Mouse (Mus musculus): ENCODE results near the gene Lyl1. TPM values are rescaled to one million over a fixed set of nuclear protein-coding genes. Genes with fewer than 3 reads are reported as not detected.
A peak's percentile ranks its signal among the peaks of the same experiment; 100 is the strongest.
"Not testable (repeated sequence)": the region's sequence is repeated elsewhere in the genome, so short reads cannot be mapped to it uniquely, and the experiment has no call there.

Lyl1 gene
- polyA plus RNA-seq, 1 experiment from 2014 or later, result 4.6 TPM

DNA sequence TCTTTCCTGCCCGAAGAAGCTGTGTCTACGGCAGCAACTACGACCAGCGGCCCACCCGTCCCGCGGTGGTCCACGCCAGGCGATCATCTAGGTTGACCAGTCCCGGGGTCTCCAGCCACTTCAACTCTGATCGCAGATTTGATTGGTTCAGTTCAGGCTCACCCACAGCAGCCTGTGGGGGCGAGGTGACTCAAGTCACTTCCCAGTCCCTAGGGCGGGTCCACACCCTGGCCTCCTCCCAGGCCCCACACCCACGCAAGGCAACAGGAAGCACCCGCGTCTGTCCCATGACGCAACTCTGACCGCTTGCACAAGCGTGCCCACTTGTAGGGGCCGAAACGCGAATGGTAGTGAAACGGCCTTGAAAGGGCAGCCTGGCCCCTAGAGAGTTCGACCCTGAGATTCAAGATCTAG, 39.8 kb upstream of the Lyl1 start:
- under 1% methylated on average over 24 of the region's 24 CpGs for WGBS
- H3K9me3 ChIP-seq (replicated peaks), result no peaks in the 10 kb centered on the region
- peaks cover 69% of the 10 kb centered on the region for H3K4me1 ChIP-seq
- peak; percentile 76 for DNase-seq (ENCODE audit: low spot score)
- H3K27ac ChIP-seq, result peak overlapping the region; percentile 98
- peaks cover 13% of the 10 kb centered on the region for H3K36me3 ChIP-seq
- H3K4me3 ChIP-seq, result peak overlapping the region; percentile 87
- H3K27me3 ChIP-seq (ENCODE audit: low read depth, poor library complexity, severe bottlenecking), result no peaks in the 10 kb centered on the region

DNA sequence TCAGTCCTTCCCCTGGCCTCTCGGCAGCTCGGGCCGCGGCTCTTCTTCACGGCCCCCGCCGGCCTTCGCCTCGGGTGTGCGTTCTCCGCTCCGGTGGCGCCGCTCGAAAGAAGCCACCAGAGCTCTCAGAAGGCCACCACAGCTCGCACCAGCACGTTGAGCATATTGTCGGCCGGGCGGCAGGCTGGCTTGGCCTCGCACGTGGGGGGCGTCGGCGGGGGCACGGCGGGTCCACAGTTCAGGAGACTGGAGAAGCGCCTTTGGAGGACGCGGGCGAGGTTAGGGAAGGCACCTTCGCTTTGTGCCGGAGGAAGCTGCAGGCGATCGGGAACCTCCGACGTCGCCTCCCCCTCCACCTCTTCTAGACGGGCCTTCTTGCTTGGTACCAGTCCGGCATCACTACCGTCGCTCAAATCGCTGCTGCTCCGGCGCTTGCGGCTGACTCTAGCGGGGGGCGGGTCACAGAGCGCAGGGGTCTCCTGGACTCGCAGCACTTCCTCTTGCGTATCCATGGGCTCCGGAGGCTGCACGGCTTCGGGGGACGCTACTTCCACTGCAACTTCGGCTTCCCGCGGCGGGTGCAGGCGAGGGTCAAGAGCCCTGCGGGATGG, 39.2 kb upstream of the Lyl1 start:
- WGBS, result under 1% methylated on average over 61 of the region's 61 CpGs
- H3K27me3 ChIP-seq (ENCODE audit: low read depth, poor library complexity, severe bottlenecking), result no peaks in the 10 kb centered on the region
- no peaks in the 10 kb centered on the region for H3K9me3 ChIP-seq (replicated peaks)
- H3K4me1 ChIP-seq, result peaks cover 66% of the 10 kb centered on the region
- peak overlapping the region; percentile 98 for H3K27ac ChIP-seq
- H3K4me3 ChIP-seq, result peak overlapping the region; percentile 87
- DNase-seq (ENCODE audit: low spot score), result no peak
- H3K36me3 ChIP-seq, result peaks cover 19% of the 10 kb centered on the region

DNA sequence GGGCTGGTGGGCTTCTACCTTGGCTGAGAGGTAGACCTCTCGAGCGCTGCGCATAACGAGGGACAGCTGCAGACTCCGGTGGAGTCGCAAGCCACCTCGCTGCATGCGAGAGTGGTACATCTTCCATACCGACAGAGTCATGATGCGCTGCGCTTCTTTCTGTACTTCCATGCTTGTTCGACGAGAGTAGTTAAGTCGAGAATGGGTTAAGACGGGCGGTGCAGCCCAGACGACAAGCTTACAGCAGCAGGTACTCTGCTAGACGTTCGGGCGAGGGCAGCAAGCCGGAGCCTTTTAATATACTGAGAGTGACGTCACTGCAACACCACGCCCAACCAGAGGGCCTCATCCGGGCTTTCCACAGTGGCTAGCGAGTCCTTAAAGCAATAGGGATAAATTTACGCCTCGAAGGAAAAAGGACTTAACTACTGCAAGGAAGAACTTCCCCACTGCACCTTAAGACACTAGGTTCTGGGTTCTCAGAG, 38.6 kb upstream of the Lyl1 start, which contains the start of gene Ier2:
Gene Ier2 (minus strand): TSS at position 272 of the 485 bp plus-strand sequence.
- H3K4me1 ChIP-seq, result peaks cover 60% of the 10 kb centered on the region
- peak within 1 kb of the TSS; percentile 98 for H3K27ac ChIP-seq
- no peaks in the 10 kb centered on the region for H3K9me3 ChIP-seq (replicated peaks)
- H3K36me3 ChIP-seq, result peaks cover 20% of the 10 kb centered on the region
- WGBS, result under 1% methylated on average over 27 of the region's 27 CpGs
- peak within 1 kb of the TSS; percentile 87 for H3K4me3 ChIP-seq
- peak; percentile 97 for DNase-seq (ENCODE audit: low spot score)
- no peaks in the 10 kb centered on the region for H3K27me3 ChIP-seq (ENCODE audit: low read depth, poor library complexity, severe bottlenecking)

DNA sequence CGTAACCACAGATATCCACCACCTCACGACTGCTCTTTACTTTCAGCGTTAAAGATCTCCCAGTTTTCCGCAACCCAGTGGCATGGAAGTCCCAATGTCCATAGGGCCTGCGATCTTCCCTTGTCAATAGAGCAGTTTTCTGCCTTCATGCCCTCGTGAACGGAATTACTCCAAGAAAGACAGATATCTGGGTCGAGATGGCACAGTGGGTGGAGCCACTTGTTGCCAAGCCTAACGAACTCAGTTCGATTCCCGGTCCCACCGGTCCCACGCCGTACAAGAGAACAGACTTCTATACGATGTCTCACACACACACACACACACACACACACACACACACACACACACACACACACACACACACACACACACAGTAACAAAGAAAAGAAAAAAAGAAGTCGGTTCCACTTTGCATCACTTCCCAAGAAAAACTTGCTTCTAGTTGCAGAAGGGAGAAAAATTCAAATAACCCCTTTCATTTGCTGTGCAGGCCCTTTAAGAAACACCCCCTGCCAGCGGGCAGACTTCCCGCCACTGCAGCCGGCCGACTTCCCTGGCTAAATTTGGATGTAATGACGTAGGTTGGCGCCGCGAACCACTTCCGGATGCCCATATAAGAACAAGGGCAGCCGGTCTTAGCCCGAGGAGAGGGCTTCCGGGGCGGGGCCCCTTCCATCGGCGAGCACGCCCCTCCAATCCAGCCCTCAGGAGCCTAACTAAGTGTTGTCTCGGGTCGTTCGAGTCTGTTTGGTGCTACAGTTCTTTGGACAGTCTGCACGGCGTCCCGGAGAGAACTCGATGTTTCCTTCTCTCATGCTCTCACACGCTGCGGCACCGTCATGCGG, 37.6 kb upstream of the Lyl1 start:
- 3% methylated on average over 43 of the region's 43 CpGs for WGBS
- Histone ChIP-seq H3K27me3 (ENCODE audit: low read depth, poor library complexity, severe bottlenecking) (no peaks in the 10 kb centered on the region), H3K4me1 (peaks cover 49% of the 10 kb centered on the region), H3K27ac (peak overlapping the region; percentile 98), H3K9me3 (replicated peaks) (no peaks in the 10 kb centered on the region), H3K36me3 (peaks cover 31% of the 10 kb centered on the region), H3K4me3 (peak overlapping the region; percentile 87)
- DNase-seq (ENCODE audit: low spot score), result peak; percentile 97

DNA sequence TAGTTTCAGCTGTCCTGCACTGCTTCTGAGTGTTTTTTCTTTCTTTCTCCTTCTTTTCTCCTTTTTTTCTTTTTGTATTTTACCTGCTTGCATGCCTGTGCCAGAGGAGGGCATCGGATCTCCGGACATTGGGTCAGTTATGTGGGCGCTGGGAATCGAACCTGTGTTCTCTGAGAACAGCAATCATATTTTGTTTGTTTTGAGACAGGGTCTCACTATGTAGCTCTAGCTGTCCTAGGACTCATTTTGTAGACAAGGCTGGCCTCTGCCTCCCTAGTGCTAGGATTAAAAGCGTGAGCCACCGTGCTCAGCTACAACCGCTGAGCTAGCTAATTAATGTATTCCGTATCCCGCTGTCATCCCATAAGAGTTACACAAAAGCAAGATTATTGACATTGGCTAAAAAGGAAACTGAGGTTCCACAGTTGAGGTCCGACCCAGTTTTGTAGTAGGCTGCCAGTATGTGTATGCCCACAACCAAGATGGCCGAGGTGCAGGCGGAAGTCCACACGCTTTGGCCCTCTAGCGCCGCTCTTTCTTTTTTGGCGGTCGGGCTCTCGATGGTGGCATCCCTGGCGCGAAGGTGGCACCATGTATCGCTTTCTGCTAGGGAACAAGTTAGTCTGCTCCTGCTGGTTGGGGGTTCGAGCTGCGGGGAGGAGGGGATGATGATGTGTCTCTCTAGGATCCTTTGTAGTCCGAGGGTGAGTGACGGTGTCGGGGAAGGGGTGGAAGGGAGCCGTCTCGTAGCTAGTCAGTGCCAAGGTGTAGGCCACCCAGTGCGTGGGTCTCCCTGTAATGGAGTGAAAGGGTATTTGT, 36.5 kb upstream of the Lyl1 start:
- H3K36me3 ChIP-seq, result peaks cover 39% of the 10 kb centered on the region
- no peaks in the 10 kb centered on the region for H3K9me3 ChIP-seq (replicated peaks)
- peak; percentile 84 for DNase-seq (ENCODE audit: low spot score)
- peaks cover 39% of the 10 kb centered on the region for H3K4me1 ChIP-seq
- WGBS, result under 1% methylated on average over 29 of the region's 29 CpGs
- no peaks in the 10 kb centered on the region for H3K27me3 ChIP-seq (ENCODE audit: low read depth, poor library complexity, severe bottlenecking)
- H3K4me3 ChIP-seq, result peak overlapping the region; percentile 87
- H3K27ac ChIP-seq, result peak overlapping the region; percentile 98

DNA sequence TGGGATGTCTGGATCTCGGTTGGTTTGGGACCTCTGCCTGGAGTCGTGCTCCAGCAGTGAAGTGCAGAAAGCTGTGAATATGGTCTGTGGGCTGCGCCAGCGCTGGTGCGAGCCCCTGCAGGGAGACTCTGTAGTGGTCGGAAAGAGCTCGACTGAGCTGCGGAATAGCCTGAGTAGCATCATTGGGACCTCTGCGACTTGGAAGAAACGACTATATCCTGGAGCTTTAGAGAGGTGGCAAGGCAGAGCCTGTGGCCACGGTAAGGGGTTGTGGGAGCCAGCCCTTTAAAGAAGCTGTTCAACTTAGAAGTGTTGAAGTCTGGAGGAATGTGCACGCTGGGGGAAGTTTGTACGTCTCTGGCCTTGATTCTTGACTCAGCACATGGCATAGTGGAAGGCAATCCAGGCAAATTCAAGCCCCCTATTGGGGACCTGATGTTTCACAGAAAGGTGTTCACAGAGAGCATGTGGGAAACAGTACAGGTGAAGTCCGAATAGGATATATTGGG, 35.8 kb upstream of the Lyl1 start:
- Histone ChIP-seq H3K36me3 (peaks cover 45% of the 10 kb centered on the region), H3K9me3 (replicated peaks) (no peaks in the 10 kb centered on the region), H3K27ac (peak overlapping the region; percentile 98), H3K27me3 (ENCODE audit: low read depth, poor library complexity, severe bottlenecking) (no peaks in the 10 kb centered on the region), H3K4me3 (peak overlapping the region; percentile 87), H3K4me1 (peaks cover 32% of the 10 kb centered on the region)
- 3% methylated on average over 14 of the region's 14 CpGs for WGBS
- no peak for DNase-seq (ENCODE audit: low spot score)

DNA sequence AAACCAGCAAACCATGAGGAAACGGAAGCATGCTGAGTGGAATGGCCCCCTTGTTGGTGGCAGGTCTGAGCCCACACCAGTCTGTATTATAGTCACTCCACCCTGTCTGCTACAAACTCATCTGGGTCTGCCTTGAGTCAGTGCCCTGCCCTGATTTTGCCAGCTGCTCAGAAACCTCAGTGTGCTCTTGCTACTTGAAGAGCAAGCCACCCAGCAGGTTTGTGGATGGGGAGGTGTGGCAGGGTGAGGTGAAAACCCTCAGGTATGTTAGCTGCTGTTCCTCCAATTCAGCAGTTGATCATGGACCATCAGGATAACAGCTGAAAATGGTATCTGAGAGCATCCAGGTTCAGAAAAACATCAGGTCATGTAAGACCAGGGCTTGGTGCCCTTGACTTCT, 33.2 kb upstream of the Lyl1 start:
- Histone ChIP-seq H3K9me3 (replicated peaks) (no peaks in the 10 kb centered on the region), H3K4me3 (no peak overlapping the region), H3K27me3 (ENCODE audit: low read depth, poor library complexity, severe bottlenecking) (no peaks in the 10 kb centered on the region), H3K36me3 (peaks cover 66% of the 10 kb centered on the region), H3K4me1 (peaks cover 28% of the 10 kb centered on the region), H3K27ac (no peak overlapping the region)
- no peak for DNase-seq (ENCODE audit: low spot score)
- WGBS, result 83% methylated on average over 1 of the region's 1 CpGs

DNA sequence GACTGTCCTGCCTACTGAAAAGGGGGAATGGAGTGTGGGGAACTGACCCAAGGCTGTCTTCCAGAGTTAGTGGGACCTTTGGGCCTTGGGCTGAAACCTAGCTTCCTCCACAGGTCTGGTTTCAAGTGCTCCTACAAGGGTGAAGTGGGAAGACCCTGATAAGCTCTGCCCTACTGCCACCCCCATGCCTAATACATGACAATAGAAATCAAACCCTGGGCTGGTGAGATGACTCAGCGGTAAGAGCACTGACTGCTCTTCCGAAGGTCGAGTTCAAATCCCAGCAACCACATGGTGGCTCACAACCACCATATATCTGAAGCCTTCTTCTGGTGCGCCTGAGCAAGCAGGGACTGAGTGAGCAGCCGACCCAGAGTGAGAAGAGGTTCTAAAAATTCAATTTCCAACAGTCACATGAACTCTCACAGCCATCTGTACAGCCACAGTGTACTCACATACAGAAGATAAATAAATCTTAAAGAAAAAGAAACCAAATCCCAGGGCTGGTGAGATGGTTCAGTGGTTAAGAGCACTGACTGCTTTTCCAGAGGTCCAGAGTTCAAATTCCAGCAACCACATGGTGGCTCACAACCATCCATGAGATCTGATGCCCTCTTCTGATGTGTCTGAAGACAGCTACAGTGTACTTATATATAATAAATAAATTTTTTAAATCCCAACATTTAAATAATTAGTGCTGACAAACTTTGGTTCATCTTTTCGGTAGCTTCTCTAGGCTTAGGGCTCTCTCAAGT, 32.3 kb upstream of the Lyl1 start:
- Histone ChIP-seq H3K27ac (no peak overlapping the region), H3K9me3 (replicated peaks) (no peaks in the 10 kb centered on the region), H3K4me3 (no peak overlapping the region), H3K36me3 (peaks cover 75% of the 10 kb centered on the region), H3K27me3 (ENCODE audit: low read depth, poor library complexity, severe bottlenecking) (no peaks in the 10 kb centered on the region), H3K4me1 (peaks cover 21% of the 10 kb centered on the region)
- DNase-seq (ENCODE audit: low spot score), result no peak
- 83% methylated on average over 6 of the region's 6 CpGs for WGBS

DNA sequence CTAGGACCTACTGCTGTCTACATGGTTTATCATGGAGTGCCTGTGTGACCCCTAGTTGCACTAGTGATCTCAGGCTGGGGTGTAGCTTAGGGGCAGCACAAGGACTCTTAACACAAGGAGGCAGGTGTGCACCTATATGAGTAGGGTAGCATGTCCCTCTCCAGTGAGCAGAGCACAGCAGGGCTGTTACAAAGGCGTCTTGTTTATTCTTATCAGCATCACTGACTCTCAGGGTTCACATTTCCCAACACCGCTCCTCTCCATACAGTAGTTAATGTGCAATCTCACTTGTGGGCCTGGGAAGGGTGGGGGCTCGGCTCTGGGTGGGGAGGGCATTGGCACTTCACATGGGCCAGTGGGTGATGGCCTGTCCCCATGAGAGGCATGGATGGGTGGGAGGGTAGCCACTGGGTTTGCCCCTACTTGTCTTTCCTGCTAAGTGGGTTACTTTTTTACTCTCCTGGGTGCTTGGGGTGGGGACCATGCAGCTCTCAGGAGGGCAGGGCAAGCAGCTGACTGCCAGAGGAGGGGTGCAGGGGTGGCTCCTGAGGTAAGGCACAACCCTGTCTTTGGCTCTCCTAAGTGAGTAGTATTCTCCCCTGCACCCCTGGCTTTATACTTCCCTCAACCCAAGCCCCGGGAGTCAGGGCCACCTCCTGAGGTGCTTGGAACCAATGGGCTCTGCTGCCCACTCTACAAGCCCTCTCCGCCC, 30.8 kb upstream of the Lyl1 start:
- peak; percentile 29 for DNase-seq (ENCODE audit: low spot score)
- not testable (repeated sequence) for H3K4me3 ChIP-seq; H3K27me3 ChIP-seq (ENCODE audit: low read depth, poor library complexity, severe bottlenecking); H3K27ac ChIP-seq; H3K9me3 ChIP-seq (replicated peaks)
- 91% methylated on average over 5 of the region's 5 CpGs for WGBS
- H3K36me3 ChIP-seq, result peaks cover 90% of the 10 kb centered on the region
- peaks cover 12% of the 10 kb centered on the region for H3K4me1 ChIP-seq

DNA sequence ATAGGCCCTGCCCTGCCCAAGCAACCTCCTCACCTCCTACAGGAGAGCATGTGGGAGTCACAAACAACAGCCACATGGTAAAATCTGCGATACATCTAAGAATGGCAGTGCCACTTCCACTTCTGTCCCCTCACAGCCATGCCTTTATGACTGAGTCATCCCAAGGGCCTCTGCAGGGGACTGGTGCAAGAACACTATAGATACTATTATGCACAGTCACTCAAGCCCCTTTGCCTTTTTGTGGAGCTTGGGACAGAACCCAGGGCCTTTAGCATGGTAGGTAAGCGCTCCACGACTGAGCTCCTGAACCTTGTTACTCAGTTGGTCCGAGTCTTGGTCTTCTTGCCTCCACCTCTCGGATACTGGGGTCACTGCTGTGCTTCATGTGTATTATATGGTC, 24.0 kb upstream of the Lyl1 start:
- peaks cover 97% of the 10 kb centered on the region for H3K36me3 ChIP-seq
- WGBS, result 90% methylated on average over 5 of the region's 5 CpGs
- H3K4me1 ChIP-seq, result no peaks in the 10 kb centered on the region
- no peaks in the 10 kb centered on the region for H3K27me3 ChIP-seq (ENCODE audit: low read depth, poor library complexity, severe bottlenecking)
- no peak for DNase-seq (ENCODE audit: low spot score)
- H3K9me3 ChIP-seq (replicated peaks), result no peaks in the 10 kb centered on the region
- H3K27ac ChIP-seq, result no peak overlapping the region
- no peak overlapping the region for H3K4me3 ChIP-seq

DNA sequence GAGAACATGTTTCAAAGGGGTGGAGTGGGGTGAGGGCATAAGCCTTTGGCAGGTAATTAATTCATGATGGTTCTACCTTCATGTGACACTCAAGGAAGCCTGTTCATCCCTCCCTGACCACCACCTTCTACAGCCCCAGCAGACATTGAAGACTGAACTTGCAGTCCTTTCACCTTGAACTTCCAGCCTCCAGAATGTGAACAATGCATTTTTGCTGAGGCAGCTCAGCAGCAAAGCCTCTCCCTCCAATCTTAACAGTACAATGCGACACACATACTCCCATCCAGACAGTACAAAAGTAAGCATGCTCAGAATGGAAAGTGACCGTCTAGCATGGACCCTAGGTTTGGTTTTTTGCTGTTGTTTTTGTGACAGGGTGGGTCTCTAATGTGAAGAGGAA, 19.8 kb upstream of the Lyl1 start:
- Histone ChIP-seq H3K36me3 (peaks cover 92% of the 10 kb centered on the region), H3K4me1 (peaks cover 20% of the 10 kb centered on the region)
- WGBS, result 93% methylated on average over 2 of the region's 2 CpGs

More for the DNA sequence above, 19.8 kb upstream of the Lyl1 start:
- H3K4me3 ChIP-seq, result no peak overlapping the region
- H3K9me3 ChIP-seq (replicated peaks), result no peaks in the 10 kb centered on the region
- no peak overlapping the region for H3K27ac ChIP-seq
- no peak for DNase-seq (ENCODE audit: low spot score)
- no peaks in the 10 kb centered on the region for H3K27me3 ChIP-seq (ENCODE audit: low read depth, poor library complexity, severe bottlenecking)

Measured in limb, embryonic 10.5 days (tissue).